Mouse (Mus musculus): Measurements from ENCODE around the gene Gas2l2.

- TF ChIP-seq CTCF (IDR thresholded peaks at IDR 0.05; ENCODE audit: low read depth) (no peak), EP300 (IDR thresholded peaks at IDR 0.05; ENCODE audit: low read depth) (no peak)
Measured at GRCm38 (mm10) chr11:83383532-83383887, 45.7 kb downstream of the Gas2l2 start.
